In the genomic region with DNA sequence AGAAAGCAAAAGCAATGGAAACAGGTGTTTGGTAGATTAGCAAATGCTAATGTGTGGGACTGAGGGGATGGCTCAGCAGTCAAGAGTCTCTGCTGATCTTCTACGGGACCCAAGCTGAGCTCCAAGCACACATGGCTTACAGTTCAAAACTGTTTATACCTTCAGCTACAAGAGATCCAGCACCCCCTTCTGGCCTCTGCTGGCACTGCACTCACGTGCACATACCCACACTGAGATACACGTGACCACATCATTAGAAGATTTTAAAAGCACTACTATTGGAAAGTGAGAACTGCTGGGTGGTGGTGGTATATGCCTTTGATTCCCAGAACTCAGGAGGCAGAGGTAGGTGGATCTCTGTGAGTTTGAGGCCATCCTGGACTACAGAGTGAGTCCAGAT, we compare ENCODE assay signal across 19 mouse cellular contexts.
"Had no signal": no experiment of that assay in that cellular context is flagged by ENCODE, and none has a peak within 500 bp of the region (broad histone marks: within the 10 kb centered on the region; RNA-seq: fewer than 3 reads in every experiment).

No protein-coding gene starts in this region.

- H3K9ac ChIP-seq: intestine, embryonic 15.5 days; kidney, embryonic 15.5 days; limb, embryonic 13.5 days; liver, embryonic 14.5 days; liver, postnatal 0 days; lung, embryonic 15.5 days; midbrain, embryonic 12.5 days had no signal

- ATAC-seq: intestine, embryonic 15.5 days; liver, postnatal 0 days; midbrain, embryonic 16.5 days had no signal

- H3K4me1 ChIP-seq: kidney, embryonic 15.5 days; limb, embryonic 10.5 days; limb, embryonic 13.5 days; lung, embryonic 15.5 days; midbrain, embryonic 12.5 days had no signal

- DNase-seq: kidney, adult 11 months; kidney, adult 8-10 months; kidney, postnatal 10 days; kidney, postnatal 36 days; layer of hippocampus, adult 9-11 months; liver, postnatal 0 days; lung, postnatal 10 days; lung, postnatal 4 days; thymus, adult 18-20 months; thymus, postnatal 36 days had no signal

- H3K4me2 ChIP-seq: intestine, embryonic 15.5 days; kidney, embryonic 15.5 days; limb, embryonic 13.5 days; liver, embryonic 11.5 days; lung, embryonic 15.5 days; midbrain, embryonic 12.5 days had no signal

- H3K27ac ChIP-seq: intestine, embryonic 15.5 days; kidney, embryonic 15.5 days; limb, embryonic 10.5 days; limb, embryonic 13.5 days; liver, embryonic 14.5 days; lung, embryonic 15.5 days; midbrain, embryonic 12.5 days had no signal

- H3K4me3 ChIP-seq: intestine, embryonic 15.5 days; kidney, embryonic 15.5 days; limb, embryonic 10.5 days; limb, embryonic 13.5 days; lung, embryonic 15.5 days; midbrain, embryonic 12.5 days had no signal

- H3K9me3 ChIP-seq: intestine, embryonic 15.5 days; kidney, embryonic 15.5 days; limb, embryonic 10.5 days; limb, embryonic 13.5 days; lung, embryonic 15.5 days had no signal

- H3K36me3 ChIP-seq: intestine, embryonic 15.5 days; kidney, embryonic 15.5 days; limb, embryonic 10.5 days; limb, embryonic 13.5 days; lung, embryonic 15.5 days; midbrain, embryonic 12.5 days had no signal

- H3K27me3 ChIP-seq: intestine, embryonic 15.5 days; kidney, embryonic 15.5 days; limb, embryonic 13.5 days; lung, embryonic 15.5 days; midbrain, embryonic 12.5 days had no signal
